Mouse (Mus musculus) urinary bladder, postnatal 36 days (tissue): ENCODE data around the gene Gm20403.
"Not testable (repeated sequence)": the region's sequence is repeated elsewhere in the genome, so short reads cannot be mapped to it uniquely, and the experiment has no call there.

Experiments used
- DNase-seq, 2 experiments: peaks; one replicate each; pipeline ENCODE4 v3.0.0; 2022; ENCODE audit warnings: low spot score in 2 of 2, mixed read lengths in 1 of 2

The Gm20403 gene

DNA sequence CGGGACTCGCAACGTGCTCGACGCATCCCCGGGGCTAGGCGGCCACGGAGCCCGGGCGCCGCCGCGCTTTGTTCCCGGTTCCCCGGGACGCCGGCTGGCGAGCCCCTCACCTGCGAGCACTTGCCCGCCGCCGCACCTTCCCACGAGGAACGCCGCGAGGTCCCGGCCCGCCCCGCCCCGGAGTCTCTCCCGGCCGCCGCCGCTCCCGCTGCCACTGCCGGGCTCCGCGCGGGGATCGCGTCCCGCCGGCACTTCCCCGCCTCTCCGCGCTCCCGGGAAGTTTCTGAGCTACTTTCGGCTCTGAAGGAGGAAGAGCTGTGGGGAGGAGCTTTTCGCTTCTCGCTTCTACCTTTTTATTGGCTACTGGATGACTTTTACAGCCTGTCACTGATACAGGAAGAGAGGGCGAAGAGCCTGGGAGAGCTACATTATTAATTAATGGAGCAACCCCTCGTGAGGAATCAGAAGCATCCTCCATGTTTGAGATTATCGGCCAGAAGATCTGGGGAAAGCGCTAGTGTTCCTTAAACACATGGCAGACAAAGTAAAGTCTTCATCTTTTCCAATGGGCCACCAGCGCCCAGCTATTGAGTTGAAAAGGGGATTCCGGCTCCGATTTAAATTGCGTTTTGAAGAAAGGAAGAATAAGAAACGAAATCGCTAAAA is at the start of gene Gm20403:
TSS of gene Gm20403 (minus strand) at position 478 of the 666 bp plus-strand sequence.
- DNase-seq, result peak; percentile 59 to 72

DNA sequence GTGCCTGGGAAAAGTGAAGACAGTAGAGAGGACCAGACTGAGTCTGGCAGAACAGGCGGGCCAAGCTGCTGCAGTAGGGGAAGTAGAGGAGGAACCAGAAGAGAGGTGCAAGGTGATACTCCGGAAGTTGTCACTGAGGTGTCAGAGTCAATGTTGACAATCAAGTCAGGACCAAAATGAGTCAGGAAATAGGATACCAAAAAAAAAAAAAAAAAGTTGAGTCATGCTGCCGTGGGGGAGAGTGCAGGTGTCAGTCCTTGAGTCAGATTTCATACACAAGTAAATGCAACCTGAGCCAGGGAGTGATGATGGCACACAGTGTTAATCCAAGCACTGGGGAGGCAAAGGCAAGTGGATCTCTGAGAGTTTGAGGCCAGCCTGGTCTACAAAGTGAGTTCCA is 40.8 kb upstream of the Gm20403 start:
- peak in 1 of 2 experiments; percentile 2 for DNase-seq

DNA sequence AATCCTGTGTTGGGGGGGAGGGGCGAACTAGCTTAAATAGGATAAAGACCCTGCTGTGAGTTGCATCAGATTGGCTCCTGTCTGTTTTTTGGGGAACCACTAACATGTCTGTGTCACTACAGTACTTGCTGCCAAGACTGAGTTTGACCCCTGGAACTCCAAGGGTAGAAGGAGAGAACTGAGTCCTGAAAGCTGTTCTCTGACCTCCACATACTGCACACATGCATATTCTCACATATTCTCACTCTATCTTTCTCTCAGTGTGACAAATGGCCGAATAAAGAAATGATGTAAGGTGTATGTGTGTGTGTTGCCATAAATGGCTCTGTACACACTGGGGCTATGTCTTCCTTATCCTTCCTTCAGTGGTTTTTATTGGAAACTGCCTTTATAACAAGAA is 37.0 kb upstream of the Gm20403 start:
- no peak for DNase-seq

DNA sequence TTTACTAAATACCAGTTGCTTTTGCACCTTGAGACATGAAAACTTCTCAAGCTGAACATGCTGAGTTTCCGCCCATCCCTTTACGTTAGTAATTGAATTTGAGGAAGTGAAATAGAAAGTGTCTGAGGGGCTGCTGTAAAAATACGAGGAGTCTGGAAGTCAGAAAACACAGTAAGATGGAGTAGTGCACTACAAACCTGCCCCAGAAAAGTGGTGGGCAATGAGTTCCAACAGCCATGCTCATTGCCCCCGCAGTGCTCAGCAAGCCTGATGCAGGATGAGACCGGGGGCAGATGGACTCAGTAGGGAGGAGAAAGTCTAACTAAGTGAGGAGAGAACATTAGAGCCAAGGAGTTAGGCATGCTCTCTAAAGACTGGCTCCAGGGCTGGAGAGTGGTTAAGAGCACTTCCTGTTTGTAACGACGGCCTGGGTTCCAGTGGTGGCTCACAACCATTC is 33.1 kb upstream of the Gm20403 start:
- no peak for DNase-seq

DNA sequence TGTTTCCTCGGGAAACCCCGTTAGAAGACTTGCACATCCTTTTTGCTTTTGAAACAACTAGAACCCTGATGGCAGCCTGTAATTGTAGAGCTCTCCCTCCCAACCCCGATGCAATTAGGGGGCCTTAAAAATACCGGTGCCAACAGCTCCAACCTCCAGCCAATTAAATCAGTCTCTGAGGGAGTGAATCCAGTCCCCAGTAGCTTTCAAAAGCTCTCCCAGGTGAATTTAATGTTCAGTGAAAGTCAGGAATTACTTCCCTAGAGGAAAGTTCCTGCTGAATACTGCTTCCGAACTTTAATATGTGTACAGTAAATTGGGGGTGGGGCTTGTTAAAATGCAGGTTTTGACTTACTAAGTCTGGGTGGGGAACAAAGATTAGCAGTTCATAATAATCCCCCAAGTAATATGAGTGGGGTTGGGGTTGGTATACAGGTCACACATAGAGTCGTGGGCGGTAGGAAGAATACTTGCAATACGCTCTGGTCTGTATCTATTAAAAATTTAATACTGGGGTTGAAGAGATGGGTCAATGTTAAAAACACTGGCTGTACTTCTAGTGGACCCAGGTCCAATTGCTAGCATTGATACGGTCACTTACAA is 30.9 kb upstream of the Gm20403 start:
- DNase-seq, result no peak

DNA sequence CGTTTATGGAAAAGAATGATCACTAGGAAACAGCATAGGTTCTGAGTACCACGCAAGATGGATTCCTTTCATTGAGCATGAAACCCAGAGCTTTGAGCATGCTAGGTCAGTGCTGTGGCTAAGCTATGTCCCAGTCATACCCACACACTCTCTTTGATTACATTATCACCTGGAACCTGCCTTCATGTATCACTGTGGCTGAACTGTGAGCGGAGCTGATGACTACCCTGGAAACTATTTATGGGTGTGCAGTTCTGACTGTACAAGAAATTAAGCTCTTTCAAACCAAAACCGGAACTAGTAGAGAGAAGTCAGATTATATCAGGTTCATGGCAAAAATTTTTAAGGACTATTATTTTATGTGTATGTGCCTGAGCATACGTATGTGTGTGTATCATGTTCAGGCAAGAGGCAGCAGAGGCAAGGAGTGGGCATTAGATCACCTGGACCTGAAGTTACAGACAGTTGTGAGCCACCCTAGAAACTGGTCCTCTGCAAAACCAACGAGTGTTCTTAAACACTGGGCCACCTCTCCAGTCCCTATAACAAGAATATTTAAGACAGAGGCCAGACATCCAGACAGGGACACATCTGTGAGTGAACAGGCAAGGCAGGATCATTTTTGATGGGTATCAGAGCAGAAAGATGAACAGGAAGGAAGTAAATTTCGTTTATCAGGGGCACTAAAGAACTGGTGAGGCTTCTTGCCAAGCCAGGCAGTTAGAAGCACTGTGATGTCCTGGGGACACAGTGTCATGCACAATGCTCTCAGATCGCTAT is 30.2 kb upstream of the Gm20403 start:
- no peak for DNase-seq

DNA sequence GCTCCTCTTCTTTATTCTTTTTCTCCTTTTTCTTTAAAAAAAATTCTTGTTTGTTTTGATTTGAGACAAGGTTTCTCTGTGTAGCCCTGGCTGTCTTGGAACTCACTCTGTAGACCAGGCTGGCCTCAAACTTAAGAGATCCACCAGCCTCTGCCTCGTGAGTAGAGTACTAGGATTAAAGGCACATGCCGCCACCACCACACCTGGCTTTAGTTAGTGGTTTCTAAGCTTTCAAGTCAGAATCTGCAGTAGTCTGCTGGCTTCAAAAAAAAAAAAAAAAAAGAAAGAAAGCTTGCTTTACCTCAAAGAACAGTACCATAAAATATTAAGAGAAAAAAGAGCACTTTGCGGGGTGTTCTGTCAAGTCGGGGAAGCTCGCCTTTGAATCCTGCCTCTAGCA is 29.1 kb upstream of the Gm20403 start:
- no peak for DNase-seq

DNA sequence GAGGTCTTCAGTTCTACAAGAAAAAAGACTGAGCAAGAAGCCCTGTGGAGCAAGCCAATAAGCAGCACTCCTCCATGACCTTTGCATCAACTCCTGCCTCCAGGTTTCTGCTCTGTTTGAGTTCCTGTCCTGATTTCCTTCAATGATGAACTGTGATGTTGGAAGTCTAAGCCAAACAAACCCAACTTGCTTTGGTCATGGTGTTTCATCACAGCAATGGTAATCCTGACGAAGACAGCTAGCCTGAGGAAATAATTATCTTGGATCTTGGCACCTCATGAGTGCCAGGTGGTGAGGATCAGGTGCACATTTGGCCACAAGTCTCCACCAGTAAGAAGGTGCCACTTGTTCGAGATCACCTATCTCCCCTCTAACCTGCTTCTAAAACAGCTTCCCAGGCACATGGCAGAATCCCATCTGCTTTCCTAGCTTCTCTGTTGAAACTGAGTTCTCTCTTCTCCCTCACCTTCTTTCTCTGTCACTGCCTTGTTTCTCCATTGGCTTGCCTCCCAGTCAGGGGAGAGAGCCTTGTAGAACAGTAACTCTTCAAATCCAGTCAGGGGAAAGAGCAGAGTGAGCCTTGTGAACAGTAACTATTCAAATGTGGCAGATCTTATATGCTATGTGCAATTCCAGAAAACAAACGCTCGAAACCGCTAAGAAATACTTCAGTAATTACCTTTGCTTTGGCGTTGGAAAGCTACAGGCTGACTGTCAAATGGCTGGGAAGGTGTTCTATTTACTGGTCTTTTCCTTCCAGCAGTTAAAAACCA is 27.5 kb upstream of the Gm20403 start, which contains the start of gene Baz1a:
TSS of gene Baz1a (minus strand) at position 723 of the 773 bp plus-strand sequence.
- no peak for DNase-seq

DNA sequence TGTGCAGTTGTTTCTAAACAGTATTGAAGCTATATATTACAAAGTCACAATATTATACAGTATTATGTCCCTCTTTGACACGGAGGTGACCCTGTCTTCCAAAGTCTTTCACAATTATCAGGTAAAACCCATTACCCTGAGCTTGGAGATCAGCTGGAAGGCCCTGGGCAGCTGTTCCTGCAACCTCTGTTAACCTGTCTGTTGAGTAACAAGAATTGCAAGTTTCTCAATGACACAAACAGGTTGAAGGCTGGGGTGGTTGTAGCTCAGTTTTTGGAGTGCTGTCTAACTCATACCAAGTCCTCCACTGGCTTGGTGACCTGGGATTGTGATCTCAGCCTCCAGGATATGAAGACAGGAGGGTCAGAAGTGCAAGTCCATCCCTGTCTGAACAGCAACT is 26.7 kb upstream of the Gm20403 start:
- no peak for DNase-seq

DNA sequence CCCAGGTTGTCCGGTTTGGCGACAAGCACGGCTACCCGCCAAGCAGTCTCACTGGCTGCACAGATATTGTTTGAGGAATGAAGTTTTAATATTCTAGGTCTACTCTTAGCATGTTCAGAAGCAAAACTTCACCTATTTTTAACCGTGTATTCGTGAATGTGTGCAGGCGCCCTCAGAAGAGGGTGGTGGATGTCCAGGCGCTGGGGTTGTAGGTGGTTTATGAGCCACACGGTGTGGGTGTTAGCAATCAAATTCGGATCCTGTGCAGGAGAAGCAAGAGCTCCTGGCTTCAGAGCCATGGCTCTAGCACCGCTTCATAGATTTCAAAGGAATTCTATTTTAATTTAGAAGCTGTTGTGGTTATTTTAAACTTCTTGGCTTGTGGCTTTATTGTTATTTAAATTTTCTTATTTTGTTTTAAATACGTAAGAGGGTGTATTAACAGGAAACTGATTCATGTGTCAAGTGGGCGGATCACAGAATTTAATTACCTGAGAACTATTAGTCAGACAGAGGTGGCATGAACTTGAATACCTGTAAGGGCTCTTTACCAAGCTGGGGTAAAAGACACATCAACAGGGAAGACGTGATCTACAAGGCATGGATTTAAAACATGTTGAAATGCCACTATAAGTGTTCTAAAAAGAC is 21.2 kb upstream of the Gm20403 start:
- no peak for DNase-seq

DNA sequence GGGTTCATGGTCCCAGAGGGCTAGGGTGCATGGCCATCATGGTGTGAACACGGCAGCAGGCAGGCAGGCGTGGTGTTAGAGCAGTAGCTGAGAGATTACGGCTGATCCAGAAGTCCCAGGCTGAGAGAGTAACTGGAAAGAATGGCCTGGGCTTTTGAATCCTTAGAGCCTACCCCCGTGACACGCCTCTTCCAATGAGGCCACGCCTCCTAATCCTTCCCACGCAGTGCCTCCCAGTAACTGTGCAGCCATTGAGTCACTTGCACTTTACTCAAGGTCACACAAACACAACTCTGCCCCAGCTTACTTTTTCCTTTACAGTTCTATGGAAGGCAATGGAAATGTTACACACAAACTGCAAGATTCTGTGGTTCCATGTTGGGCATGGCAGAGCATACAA is 19.7 kb upstream of the Gm20403 start:
- no peak for DNase-seq

DNA sequence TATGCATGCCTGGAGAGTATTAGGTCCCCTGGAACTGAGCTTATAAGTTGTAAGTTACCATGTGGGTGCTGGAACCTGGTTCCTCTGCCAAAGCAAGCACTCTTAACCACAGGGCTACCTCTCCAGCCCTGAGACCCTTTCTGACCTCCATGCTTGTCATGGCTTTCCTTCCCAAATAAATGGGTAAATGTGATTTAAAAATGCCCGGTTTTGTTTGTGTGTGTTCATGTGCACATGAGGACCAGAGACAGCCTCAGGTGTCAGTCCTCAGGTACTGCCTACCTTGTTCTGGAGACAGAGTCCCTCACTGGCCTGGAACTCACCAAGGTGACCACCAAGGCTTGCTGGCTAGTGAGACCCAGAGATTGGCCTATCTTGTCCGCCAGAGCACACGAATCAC is 18.1 kb upstream of the Gm20403 start:
- no peak for DNase-seq

DNA sequence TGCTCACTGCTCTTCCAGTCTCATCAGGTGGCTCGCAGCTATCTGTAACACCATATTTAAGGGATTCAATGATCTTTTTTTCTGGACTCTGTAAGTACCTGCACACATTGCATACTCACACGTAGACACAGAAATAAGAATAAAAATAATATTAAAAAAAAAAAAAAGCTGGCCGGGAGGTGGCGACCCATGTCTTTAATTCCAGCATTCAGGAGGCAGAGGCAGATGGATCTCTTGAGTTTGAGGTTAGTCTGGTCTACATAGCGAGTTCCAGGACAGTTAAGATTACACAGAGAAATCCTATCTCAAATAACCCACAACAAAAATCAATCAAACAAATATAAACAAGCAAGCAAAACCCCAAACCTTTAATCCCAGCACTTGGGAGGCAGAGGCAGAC is 17.5 kb upstream of the Gm20403 start:
- no peak for DNase-seq

DNA sequence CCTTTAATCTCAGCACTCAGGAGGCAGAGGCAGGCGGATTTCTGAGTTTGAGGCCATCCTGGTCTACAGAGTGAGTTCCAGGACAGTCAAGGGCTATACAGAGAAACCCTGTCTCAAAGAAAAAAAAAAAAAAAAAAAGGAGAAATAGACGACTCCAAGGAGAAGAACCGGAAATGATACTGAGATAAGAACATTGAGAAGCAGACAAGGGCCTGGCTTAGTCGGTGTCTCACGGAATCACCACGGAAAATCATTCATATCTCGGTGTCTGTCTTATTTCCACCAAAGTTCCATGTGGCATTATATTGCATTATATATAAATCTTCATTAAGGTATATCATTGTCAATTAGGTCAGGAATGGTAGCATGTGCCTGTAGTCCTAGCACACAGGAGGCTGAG is 16.2 kb upstream of the Gm20403 start:
- not testable (repeated sequence) for DNase-seq

DNA sequence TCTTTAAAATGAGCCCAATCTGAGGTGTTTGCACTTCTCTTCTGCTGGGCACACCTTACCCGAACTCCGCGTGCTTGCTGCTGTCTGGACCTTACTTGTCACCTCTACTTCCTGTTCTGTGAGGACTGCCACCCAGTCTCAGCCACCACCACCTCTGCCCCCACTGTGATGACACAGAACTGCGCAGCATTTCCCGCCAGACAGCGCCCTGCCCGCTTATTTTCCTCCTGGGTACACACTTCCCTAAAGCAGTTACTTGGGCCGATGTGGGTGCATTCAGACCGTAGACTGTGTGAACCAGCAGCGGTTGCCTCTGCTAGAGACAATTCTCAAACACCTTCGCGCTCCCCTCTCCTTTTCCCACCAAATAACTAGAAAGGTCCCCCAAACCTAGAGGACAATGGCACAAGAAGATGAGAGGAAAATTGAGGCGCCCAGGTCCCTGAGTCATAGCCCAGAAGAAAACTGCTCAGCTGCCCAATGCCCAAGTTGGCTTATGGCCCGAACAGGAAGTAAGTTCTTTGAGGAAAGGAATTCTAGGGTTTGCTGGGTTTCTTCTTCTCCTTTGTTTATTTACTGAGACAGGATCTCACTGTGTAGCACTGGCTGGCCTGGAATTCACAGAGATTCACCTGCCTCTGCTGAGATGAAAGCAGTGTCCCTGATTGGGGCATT is 12.8 kb upstream of the Gm20403 start:
- peak in 1 of 2 experiments; percentile 35 for DNase-seq

DNA sequence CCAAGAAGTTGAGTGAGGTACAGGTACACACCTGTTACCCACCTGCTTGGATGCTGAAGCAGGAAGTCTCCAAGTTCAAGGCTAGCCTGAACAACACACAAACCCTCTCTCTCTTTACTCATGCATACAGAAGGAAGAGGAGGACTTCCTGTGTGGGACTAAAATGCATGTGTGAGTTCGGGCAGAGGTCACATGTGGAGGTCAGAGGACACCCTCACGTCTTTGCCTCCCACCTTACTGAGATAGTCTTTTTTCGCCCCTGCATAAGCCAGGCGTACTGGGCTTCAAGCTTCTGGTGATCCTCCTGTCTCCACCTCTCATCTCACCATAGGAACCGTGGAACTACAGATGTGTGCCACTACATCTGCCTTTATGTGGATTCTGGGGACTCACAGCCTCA is 12.1 kb upstream of the Gm20403 start:
- no peak for DNase-seq

DNA sequence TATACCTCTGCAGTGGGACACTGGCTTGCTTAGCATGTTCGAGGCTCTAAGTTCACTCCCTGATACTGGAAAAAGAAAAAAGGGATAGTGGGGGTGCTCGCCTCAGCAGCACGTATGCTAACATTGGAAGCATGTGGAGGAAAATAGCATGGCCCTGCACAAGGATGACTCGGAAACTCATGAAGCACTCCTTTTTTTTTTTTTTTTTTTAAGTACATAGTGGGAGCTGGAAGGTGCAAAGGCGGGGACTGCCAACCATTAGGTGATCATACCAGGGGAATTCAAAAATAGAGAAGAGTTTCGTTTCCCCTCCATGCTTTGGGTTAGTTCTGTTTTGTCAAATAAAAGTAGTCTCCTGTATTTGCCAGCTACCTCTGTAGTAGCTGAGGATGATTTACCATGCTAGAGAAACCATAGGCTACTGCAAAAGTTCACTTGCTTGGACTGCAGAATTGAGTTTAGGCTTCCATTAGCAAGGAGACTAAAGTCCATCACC is 10.7 kb upstream of the Gm20403 start:
- DNase-seq, result no peak

DNA sequence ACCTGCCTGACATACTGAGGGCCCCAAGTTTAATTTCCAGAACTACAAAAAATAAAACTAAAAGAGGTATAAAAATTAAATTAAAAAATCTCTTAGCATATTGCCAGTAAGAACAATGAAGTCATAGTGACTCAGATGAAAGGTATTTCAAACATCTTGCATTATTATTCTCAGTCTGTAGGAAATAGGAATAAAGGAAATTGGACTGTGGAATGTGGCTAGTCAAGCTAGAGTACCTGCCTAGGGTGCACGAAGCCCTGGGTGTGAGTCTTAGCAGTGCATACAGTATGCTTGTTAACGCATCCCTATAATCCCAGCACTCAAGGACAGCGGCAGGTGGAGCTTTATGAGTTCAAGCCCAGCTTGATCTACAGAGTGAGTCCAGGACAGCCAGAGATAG is 9.6 kb upstream of the Gm20403 start:
- DNase-seq, result no peak

DNA sequence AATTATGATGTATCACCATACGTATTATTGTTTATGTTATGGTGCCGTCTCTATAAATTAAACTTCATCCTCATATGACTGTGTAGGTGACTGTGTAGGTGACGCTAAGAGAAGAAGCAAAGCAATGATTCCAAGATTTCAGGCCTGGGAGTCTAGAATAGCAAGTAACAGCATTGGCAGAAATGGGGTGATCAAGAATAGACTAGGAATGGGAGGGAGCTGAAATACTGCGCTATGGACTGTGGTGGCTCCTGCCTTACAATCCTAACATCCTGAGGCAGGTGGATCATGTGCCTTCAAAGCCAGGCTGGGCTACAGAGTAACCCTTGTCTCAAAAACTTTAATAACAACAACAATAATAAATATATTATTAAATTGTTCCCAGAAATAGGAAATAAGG is 8.1 kb upstream of the Gm20403 start:
- no peak for DNase-seq

DNA sequence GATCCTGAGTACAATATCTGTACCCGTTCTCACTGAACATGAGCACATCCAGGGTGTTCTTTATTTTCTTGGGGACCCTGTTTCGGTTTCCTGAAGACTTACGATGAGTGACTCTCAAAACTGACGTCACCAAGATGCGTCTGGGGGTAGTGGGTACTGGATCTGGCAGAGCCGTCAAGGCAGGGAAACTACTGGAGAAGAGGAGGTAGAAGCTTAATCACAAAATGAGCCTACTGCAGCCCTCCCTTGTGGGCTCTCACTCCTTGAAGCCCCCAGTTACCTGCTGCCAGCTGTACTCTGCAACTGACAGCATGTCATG is 7.7 kb upstream of the Gm20403 start:
- DNase-seq, result no peak
